Mouse (Mus musculus) cerebellum, adult 18-20 months (tissue): ENCODE measurements at regions not wholly inside any gene's neighbourhood (a gene's known extent, or its start where the extent isn't known, plus 50 kb on each side); places are given as distances from the start of the nearest gene placed in this dataset.

ENCODE experiments used
- DNase-seq, 2 experiments: peaks; one replicate each; pipeline ENCODE4 v3.0.0; 2021

- no peak for DNase-seq
Observed at GRCm38 (mm10) chr8:92302694-92303093, 54.7 kb upstream of the Irx5 start.

DNA sequence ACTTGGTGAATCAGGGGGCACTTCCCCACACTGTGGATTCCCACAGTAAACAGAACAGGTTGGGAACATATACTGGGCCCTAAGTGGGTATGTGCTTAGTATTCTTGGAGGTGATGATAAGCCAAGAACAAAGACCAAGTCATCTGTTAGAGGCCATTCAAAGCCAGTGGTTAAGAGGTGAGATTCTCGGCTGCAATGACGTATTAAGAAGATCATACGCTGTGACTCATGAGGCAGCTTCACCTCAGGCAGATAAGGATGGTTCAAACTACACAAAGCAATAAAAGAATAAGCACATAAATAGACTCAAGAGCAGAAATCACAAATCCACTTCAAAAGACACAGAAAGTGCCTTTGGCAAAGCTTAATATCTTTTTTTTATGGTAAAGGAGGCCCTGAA, 56.4 kb upstream of the Irx5 start:
- no peak for DNase-seq

GRCm38 (mm10) chr8:92286841-92287811, 70.3 kb upstream of the Irx5 start:
- no peak for DNase-seq

GRCm38 (mm10) chr8:92275755-92276154, 81.7 kb upstream of the Irx5 start:
- no peak for DNase-seq

DNA sequence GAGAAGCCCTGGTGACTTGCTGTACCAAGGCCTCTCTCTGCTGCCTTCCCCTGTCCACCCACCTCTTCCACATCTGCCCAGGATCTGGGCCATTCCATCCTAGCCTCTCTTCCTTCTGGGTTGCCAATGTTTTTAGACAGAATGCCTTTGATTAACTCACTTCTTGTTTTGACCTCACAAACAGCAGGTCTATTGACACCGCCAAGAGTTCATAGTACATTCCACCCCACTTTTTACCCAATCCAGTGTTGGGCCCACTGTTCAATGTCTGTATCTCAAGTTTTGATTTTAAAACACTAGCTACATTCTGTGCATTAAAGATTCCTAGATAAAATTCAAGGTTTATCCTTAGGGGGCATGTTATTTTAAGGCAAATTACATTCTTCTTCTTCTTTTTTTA, 84.7 kb upstream of the Irx5 start:
- no peak for DNase-seq

DNA sequence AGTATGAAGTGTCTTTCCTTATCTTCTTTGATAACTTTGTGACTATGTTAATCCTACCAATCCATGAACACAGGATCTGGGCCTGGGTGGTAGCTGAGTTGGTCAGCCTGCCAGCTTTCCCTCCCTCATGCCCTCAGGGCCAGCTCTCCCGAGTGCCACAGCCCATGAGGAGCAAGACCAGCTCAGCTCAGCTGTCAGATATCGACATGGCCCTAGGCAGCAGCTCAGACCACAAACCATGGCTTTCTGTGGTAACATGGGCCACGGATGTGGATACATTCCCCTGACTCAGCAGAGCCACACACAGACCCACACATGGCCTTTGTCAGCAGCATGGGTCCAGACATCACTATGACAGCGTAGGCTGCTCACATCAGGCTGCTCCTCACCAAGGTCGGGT, 85.4 kb upstream of the Irx5 start:
- DNase-seq, result no peak

DNA sequence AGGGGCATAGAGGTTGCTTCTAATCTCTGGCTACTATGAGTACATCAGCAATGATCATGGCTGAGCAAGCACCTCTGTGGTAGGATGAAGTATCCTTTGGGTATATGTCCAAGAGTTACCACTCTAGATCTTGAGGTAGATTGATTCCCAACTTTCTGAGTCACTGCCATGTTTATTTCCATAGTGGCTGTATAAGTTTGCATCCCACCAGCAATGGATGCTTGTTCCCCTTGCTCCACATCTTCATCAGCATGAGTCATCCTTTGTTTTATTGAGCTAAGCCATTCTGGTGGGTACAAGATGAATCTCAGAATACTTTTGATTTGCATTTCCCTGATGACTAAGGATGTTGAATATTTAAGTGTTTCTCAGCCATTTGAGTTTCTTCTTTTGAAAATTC, 86.8 kb upstream of the Irx5 start:
- DNase-seq, result no peak

DNA sequence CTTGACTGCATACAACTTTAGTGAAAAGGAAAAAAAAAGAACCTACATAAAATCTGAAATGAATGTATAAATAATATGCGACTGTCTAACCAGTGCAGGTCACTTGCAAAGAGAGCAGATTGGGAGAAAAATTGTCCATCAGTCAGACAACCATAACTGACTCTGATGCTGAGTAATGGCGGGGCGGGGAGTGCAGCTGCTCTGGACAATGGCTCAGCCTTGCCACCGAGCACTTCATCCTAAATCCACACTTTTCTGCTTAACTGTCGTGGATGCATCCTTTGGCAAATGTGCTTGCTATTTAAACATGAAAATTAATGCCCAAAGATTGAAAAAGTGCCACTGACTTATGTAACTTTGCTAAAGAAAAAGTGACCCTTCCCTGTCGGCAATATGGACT, 90.0 kb upstream of the Irx5 start:
- DNase-seq, result no peak

DNA sequence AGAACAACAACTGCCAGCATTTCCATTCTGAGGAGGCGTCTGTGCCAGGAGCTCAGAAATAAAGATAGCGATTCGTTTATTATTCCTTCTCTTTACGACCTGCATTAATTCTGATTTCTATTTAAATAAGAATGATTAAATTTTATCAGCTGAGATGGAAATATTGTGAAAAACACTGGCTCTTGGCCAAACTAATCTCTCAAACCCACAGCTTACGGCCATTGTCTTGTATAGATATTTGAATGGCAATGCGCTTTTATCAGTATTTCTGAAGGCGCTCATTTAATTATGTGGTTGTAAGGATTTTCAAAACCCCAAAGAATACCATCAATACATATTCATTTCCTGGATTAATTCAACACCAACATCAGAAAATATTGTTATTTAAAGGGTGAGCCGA, 97.4 kb upstream of the Irx5 start:
- no peak for DNase-seq

DNA sequence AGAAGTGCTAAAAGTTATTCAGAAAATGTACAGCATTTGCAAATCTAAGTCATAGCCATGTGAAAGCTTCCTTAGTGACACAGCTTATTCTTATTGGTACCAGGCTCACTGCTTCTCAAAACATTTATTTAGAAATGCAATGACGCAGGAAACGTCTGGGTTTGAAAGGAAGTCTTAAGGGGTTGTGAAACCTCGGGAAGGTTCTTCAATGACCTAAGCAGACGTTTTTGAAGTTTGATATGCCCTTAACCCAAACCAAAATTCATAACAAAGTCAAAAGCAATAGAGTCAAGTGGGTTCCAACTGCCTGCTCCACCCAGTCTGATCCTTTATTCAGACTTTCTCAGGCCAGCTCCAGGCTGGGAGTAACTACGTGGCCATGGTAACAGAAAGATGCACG, 99.2 kb upstream of the Irx5 start:
- DNase-seq, result no peak

DNA sequence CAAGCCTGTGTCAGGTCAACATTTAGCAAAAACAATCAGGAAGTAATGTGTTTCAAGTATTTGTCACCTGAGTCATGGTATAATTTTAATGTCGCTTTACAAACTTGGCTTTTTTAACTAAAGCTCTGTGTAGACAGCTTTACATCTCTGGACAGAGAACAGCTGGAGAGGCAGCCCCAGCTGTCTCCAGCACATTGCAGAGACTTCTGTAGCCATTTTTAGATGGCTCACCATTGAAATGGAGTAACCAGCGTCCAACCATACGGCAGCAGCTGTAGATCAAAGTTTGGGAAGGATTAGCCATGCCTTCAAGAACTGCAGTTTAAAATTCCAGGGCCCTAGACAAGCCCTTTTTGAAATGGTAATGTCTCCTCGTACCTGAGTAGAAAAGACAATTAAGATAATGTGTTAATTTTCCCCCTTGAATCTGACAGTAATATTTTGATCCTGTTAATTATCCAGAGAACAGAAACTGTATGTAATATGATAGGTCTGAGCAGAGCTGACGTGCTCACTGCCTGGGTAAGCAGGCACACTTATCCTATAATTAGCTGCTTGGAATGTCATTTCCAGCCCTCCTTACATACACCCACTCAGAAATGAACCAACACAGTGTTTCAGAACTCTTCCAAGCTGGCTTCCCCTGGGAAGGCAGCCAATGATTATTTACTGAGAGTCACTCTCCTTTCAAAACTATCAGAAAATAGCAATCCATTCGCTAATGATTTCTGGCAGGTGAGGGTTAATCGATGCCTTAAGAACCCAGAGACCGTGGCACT, 104.6 kb upstream of the Irx5 start:
- DNase-seq, result no peak

DNA sequence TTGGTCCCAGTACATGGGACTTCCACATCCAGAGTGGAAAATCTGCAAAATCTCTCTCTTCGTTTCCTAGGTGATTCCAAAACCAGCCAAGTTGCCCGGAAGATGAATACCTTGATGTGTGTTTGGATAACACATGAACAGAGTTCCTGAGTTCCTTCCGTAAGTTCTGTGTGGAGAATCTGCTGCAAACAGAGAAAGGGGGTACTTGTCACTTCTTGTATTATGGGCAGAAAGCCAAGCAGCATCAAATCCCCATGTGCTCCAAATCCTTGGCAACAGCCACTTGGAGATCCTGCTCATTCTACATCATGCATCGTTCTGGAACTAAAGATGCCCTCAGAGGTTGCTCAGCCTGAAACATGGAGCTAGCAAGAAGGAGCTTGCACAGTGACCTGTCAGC, 111.1 kb upstream of the Irx5 start:
- no peak for DNase-seq

- DNase-seq, result no peak
Observed at GRCm38 (mm10) chr8:92240686-92241275, 116.6 kb upstream of the Irx5 start.

- DNase-seq, result no peak
Observed at GRCm38 (mm10) chr8:92231326-92232225, 125.8 kb upstream of the Irx5 start.

GRCm38 (mm10) chr8:92229526-92229925, 127.9 kb upstream of the Irx5 start:
- no peak for DNase-seq

DNA sequence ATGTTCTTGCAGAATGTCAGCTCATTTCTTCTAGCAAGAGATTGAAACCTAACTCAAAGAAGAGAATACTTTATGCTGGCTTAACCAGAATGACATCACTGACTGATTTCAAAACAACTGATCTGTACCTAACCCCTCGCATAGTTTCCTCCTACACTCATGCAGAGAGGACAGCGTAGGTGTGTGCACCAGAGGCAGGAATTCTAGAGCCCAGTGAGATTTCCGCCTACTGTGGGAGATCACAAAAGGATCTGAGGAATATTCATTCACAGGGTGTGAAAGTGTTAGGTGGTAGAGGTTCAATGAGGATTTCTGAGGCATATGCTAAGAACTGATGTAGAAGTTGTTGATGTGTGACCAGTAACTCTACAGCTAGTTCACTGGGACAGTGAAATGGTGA, 132.5 kb upstream of the Irx5 start:
- DNase-seq, result no peak

DNA sequence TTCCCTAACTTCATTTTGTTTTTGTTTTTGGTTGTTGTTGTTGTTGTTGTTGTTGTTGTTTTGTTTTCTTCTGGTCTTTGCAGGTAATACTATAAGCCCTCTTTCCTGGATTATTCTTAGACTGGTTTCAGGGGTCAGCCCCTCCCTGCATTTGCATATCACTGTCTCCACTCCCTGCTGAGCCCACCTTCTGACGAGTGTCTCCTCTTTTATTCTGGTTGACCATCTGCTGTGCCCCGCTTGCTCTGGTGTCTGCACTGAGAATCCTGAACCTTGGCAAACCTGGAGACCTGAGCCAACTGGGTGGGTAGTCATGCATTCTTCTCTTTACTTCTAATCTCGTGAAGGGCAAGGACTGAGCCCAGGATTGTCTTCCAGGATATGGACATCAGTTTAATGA, 134.4 kb upstream of the Irx5 start:
- no peak for DNase-seq

DNA sequence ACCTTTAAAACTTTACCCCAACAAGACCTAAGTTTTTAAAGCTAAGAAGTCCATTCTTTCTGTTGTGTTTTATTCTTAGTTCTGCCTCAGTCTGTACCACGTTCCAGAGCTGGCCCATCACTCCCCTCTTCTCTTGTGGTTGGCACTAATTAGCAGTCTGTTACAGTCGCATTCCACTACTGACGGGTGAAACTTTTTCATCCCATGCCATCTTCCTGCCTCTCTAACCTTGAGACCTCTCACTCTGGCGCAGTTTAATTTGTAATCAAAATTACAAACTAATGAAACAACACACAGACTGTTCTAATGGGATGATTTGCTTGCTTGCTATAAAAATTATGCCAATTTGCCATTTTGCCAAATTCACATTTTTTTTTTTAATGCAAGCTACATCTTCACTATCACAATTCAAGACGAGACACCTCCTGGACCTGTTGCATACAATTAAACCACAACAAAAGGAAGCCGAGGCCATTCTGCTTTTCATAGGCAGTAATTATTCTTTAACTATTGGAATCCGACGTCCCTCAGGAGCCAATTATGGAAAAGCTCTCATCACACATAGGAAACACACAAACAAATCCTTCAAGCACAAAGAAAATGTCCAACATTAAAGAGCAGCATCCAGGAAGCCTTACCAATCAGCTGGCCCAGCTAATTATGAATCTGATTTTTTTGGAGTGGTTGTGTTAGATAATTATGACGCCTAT, 138.1 kb upstream of the Irx5 start:
- DNase-seq, result no peak

- DNase-seq, result no peak
Observed at GRCm38 (mm10) chr8:92217521-92217920, 139.9 kb upstream of the Irx5 start.

- no peak for DNase-seq
Observed at GRCm38 (mm10) chr8:92216176-92216575, 141.2 kb upstream of the Irx5 start.

DNA sequence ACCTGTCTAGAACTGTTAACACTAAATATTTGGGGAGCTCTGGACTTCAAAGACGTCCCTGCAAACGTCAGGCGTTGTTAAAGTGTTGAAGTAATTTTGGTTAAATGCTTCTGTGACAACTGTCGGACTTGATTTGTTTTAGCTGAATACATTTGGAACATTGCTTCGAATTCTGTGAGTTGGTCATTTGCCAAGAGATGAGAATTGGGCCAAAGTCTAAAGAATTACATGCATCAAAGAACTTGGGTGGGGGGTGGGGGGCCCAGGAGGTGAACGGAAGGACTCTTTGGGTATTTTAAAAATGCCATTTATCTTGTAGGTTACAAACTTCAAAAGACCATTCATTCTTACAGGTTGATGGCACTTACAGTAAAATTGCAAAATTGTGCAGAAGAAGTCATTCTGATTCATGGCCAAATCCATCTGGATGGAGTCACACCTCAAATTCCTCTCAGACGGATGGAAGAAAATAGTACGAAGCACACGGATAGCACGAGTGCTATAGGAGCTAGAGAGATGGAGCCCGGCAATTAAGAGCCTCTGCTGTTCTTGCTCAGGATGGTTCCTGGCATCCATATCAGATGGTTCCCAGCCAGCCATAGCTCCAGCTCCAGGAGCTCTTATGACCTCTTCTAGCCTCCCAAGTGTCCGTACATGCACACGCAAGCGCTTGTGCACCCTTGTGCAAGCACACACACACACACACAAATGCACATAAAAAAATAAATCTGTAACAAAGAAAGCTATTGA, 144.5 kb upstream of the Irx5 start:
- no peak for DNase-seq
